Mouse (Mus musculus) CH12.LX (cell line): ENCODE results near the gene Creb3l1. TPM values are rescaled to one million over a fixed set of nuclear protein-coding genes. Genes with fewer than 3 reads are reported as not detected.

Experiments
- DNase-seq: peaks from one replicate; pipeline ENCODE4 v3.0.0-alpha.2; 2013; ENCODE audit errors: extremely low read depth
- H3K27ac ChIP-seq: 2 replicates; pipeline ENCODE4 v1.5.1; 2012; ENCODE audit warnings: low read depth, mild to moderate bottlenecking, control low read depth, moderate library complexity; ENCODE audit not compliant: insufficient read depth
- H3K27me3 ChIP-seq: replicated peaks from 2 replicates; pipeline ENCODE3; 2012; ENCODE audit warnings: inconsistent platforms
- H3K36me3 ChIP-seq, 2 experiments: replicated peaks in 1 of 2; 2 replicates each; pipeline versions ENCODE3 to v1.6.1; 2012; ENCODE audit warnings: inconsistent platforms in 1 of 2, low read length in 1 of 2, mild to moderate bottlenecking in 1 of 2, mixed read lengths in 1 of 2, moderate library complexity in 1 of 2; ENCODE audit not compliant: control insufficient read depth in 1 of 2, insufficient read depth in 1 of 2
- H3K4me1 ChIP-seq, 2 experiments: 2 replicates each; pipeline ENCODE4 v1.6.1; 2012; ENCODE audit warnings: inconsistent platforms in 1 of 2, moderate library complexity in 1 of 2; ENCODE audit not compliant: insufficient read depth in 2 of 2, control insufficient read depth in 1 of 2
- H3K4me2 ChIP-seq: 2 replicates; pipeline ENCODE4 v1.6.1; 2012; ENCODE audit warnings: low read depth, mild to moderate bottlenecking, control low read depth; ENCODE audit not compliant: poor library complexity, insufficient read depth, severe bottlenecking
- H3K4me3 ChIP-seq, 3 experiments: fragments of 150-350 bp in 1 of 3; sonication (generic) in 1 of 3; replicated peaks in 1 of 3; 2 replicates each; pipeline versions ENCODE3 to v1.5.1; 2011 to 2012; ENCODE audit warnings: low read depth in 2 of 3, low read length in 2 of 3, mild to moderate bottlenecking in 2 of 3, moderate library complexity in 2 of 3, control low read depth in 1 of 3, improper control_type of control experiment in 1 of 3, inconsistent platforms in 1 of 3, mixed read lengths in 1 of 3; ENCODE audit not compliant: poor library complexity in 1 of 3
- H3K79me2 ChIP-seq: replicated peaks from 2 replicates; pipeline ENCODE4 v1.6.1; 2012; ENCODE audit warnings: mild to moderate bottlenecking, moderate library complexity; ENCODE audit not compliant: control insufficient read depth, poor library complexity, insufficient read depth, severe bottlenecking; ENCODE audit errors: extremely low read depth
- H3K9ac ChIP-seq: 2 replicates; pipeline ENCODE4 v1.6.1; 2012; ENCODE audit warnings: low read depth, mild to moderate bottlenecking, control low read depth, moderate library complexity; ENCODE audit not compliant: insufficient read depth
- H3K9me3 ChIP-seq: replicated peaks from 2 replicates; pipeline ENCODE3; 2012; ENCODE audit warnings: low read length, inconsistent platforms, mixed read lengths
- CHD1 ChIP-seq: IDR thresholded peaks from 2 replicates; pipeline ENCODE4 v1.6.1; 2012; ENCODE audit warnings: low read depth, low read length, improper control_type of control experiment, inconsistent platforms
- CHD2 ChIP-seq: IDR thresholded peaks from 2 replicates; pipeline ENCODE4 v1.6.1; 2011; ENCODE audit warnings: low read length, improper control_type of control experiment
- CTCF ChIP-seq, 2 experiments: IDR thresholded peaks in 1 of 2; conservative IDR thresholded peaks in 1 of 2; 2 replicates each; pipeline ENCODE4 v1.5.1; 2011 to 2012; ENCODE audit warnings: low read depth in 2 of 2, low read length in 2 of 2, improper control_type of control experiment in 1 of 2, inconsistent platforms in 1 of 2, mild to moderate bottlenecking in 1 of 2, moderate library complexity in 1 of 2
- ETS1 ChIP-seq: conservative IDR thresholded peaks from 2 replicates; pipeline ENCODE4 v1.6.1; 2012; ENCODE audit warnings: low read depth, mild to moderate bottlenecking, inconsistent platforms, low read length, improper control_type of control experiment, moderate library complexity
- HCFC1 ChIP-seq: IDR thresholded peaks from 2 replicates; pipeline ENCODE4 v1.6.1; 2012; ENCODE audit warnings: low read depth, mild to moderate bottlenecking, inconsistent platforms, low read length, improper control_type of control experiment
- IRF4 ChIP-seq: IDR thresholded peaks from 2 replicates; pipeline ENCODE4 v1.6.1; 2014; ENCODE audit warnings: low read depth, mild to moderate bottlenecking, inconsistent platforms, low read length, improper control_type of control experiment
- JUN ChIP-seq: IDR thresholded peaks from 2 replicates; pipeline ENCODE4 v1.6.1; 2011; ENCODE audit warnings: low read depth, mild to moderate bottlenecking, low read length, improper control_type of control experiment, moderate library complexity; ENCODE audit not compliant: insufficient read depth
- JUND ChIP-seq: conservative IDR thresholded peaks from 2 replicates; pipeline ENCODE4 v1.6.1; 2011; ENCODE audit warnings: low read depth, low read length, improper control_type of control experiment
- MAFK ChIP-seq: IDR thresholded peaks from 2 replicates; pipeline ENCODE4 v1.6.1; 2011; ENCODE audit warnings: low read length, improper control_type of control experiment; ENCODE audit not compliant: insufficient replicate concordance
- MAX ChIP-seq: IDR thresholded peaks from 2 replicates; pipeline ENCODE4 v1.6.1; 2011; ENCODE audit warnings: low read length, improper control_type of control experiment
- MEF2A ChIP-seq: IDR thresholded peaks from 2 replicates; pipeline ENCODE4 v1.6.1; 2014; ENCODE audit warnings: low read depth, mild to moderate bottlenecking, inconsistent platforms, low read length, improper control_type of control experiment, borderline replicate concordance
- MXI1 ChIP-seq: IDR thresholded peaks from 2 replicates; pipeline ENCODE4 v1.6.1; 2011; ENCODE audit warnings: mild to moderate bottlenecking, low read depth, low read length, improper control_type of control experiment
- PAX5 ChIP-seq: IDR thresholded peaks from 2 replicates; pipeline ENCODE4 v1.6.1; 2012; ENCODE audit warnings: low read length, inconsistent platforms, mixed read lengths
- POLR2AphosphoS2 ChIP-seq: IDR thresholded peaks from 2 replicates; pipeline ENCODE4 v1.6.1; 2011; ENCODE audit warnings: low read depth, low read length, improper control_type of control experiment
- RAD21 ChIP-seq: IDR thresholded peaks from 2 replicates; pipeline ENCODE4 v1.6.1; 2011; ENCODE audit warnings: low read depth, mild to moderate bottlenecking, low read length, improper control_type of control experiment, moderate library complexity
- RCOR1 ChIP-seq: conservative IDR thresholded peaks from 2 replicates; pipeline ENCODE4 v1.6.1; 2012; ENCODE audit warnings: low read depth, mild to moderate bottlenecking, inconsistent platforms, low read length, improper control_type of control experiment
- SIN3A ChIP-seq: IDR thresholded peaks from 2 replicates; pipeline ENCODE4 v1.6.1; 2012; ENCODE audit warnings: low read length, improper control_type of control experiment, inconsistent platforms
- SMC3 ChIP-seq: IDR thresholded peaks from 2 replicates; pipeline ENCODE4 v1.6.1; 2011; ENCODE audit warnings: low read depth, low read length, improper control_type of control experiment
- TBP ChIP-seq: conservative IDR thresholded peaks from 2 replicates; pipeline ENCODE4 v1.6.1; 2011; ENCODE audit warnings: low read depth, low read length, improper control_type of control experiment
- TCF12 ChIP-seq: IDR thresholded peaks from 2 replicates; pipeline ENCODE4 v1.6.1; 2014; ENCODE audit warnings: low read depth, mild to moderate bottlenecking, inconsistent platforms, low read length, improper control_type of control experiment
- USF1 ChIP-seq: IDR thresholded peaks from 2 replicates; pipeline ENCODE4 v1.6.1; 2014; ENCODE audit warnings: low read depth, mild to moderate bottlenecking, inconsistent platforms, low read length, improper control_type of control experiment
- ZC3H11A ChIP-seq: IDR thresholded peaks from 2 replicates; pipeline ENCODE4 v1.6.1; 2012; ENCODE audit warnings: low read depth, mild to moderate bottlenecking, inconsistent platforms, low read length, improper control_type of control experiment
- ZNF384 ChIP-seq: IDR thresholded peaks from 2 replicates; pipeline ENCODE4 v1.6.1; 2012; ENCODE audit warnings: low read depth, low read length, improper control_type of control experiment, inconsistent platforms
- dilution Hi-C: fragments of 300-500 bp; cut with MboI; formaldehyde crosslinking; loops from 2 replicates; pipeline ENCODE4 v1.14.3; 2020; ENCODE audit warnings: low sequenced_read_pairs; ENCODE audit not compliant: extremely low pct_unique_long_range_greater_than_20kb, extremely low pct_ligation_motif_present
- in situ Hi-C: fragments of 300-500 bp; cut with MboI; formaldehyde crosslinking; loops from 3 replicates; pipeline ENCODE4 v1.14.3; 2019; ENCODE audit warnings: low sequenced_read_pairs, low pct_ligation_motif_present, low pct_unique_long_range_greater_than_20kb, mixed read lengths
- polyA plus RNA-seq: library from polyadenylated mRNA; unstranded; fragments of >175 nt; gene quantifications from 2 replicates; pipeline ENCODE4 v1.2.1, GENCODE M21; 2012; ENCODE audit warnings: low read depth; ENCODE audit not compliant: insufficient read length
- total RNA-seq, 2 experiments: library from RNA; depleted of rRNA; stranded (reverse); fragments of 300-350 nt in 1 of 2; fragments of >200 nt in 1 of 2; gene quantifications; 2 replicates each; pipeline ENCODE4 v1.2.3; 2012 to 2014

The Creb3l1 gene
- total and polyA plus RNA-seq, 3 experiments: 0.08 to 2.0 (median 0.59) TPM

GRCm38 (mm10) chr2:92017440-92017839, 6.9 kb downstream of the Creb3l1 start:
- Histone ChIP-seq H3K9ac (no peak overlapping the region), H3K4me1 (no peaks in the 10 kb centered on the region), H3K79me2 (no peaks in the 10 kb centered on the region), H3K27me3 (peaks cover 89% of the 10 kb centered on the region), H3K4me3 (no peak overlapping the region), H3K36me3 (no peaks in the 10 kb centered on the region), H3K4me2 (no peak overlapping the region), H3K27ac (no peak overlapping the region), H3K9me3 (no peaks in the 10 kb centered on the region)
- TF ChIP-seq TBP: no peak
- no peak for TF ChIP-seq MXI1
- no peak for TF ChIP-seq ZNF384
- no peak for TF ChIP-seq IRF4
- no peak for TF ChIP-seq MAX
- no peak for TF ChIP-seq CHD1
- TF ChIP-seq PAX5: no peak
- TF ChIP-seq CTCF (conservative IDR thresholded peaks at IDR 0.05 in 1 of 2, IDR thresholded peaks at IDR 0.05 in 1 of 2; ENCODE audit: low read depth in 2 of 2, low read length in 2 of 2): no peak
- no peak for TF ChIP-seq SIN3A
- no peak for TF ChIP-seq RCOR1
- no peak for TF ChIP-seq HCFC1
- dilution Hi-C loops (no loop called here), in situ Hi-C loops (no loop called here)
- no peak for DNase-seq

- Histone ChIP-seq H3K4me1 (no peaks in the 10 kb centered on the region), H3K36me3 (no peaks in the 10 kb centered on the region), H3K9me3 (no peaks in the 10 kb centered on the region), H3K27ac (no peak overlapping the region), H3K4me3 (no peak overlapping the region), H3K9ac (no peak overlapping the region), H3K27me3 (peaks cover 89% of the 10 kb centered on the region), H3K4me2 (no peak overlapping the region), H3K79me2 (no peaks in the 10 kb centered on the region)
- no peak for DNase-seq
- TF ChIP-seq JUND: no peak
- no peak for TF ChIP-seq JUN
- TF ChIP-seq MXI1: no peak
- TF ChIP-seq SMC3: no peak
- TF ChIP-seq MAFK: no peak
- no peak for TF ChIP-seq TCF12
- no peak for TF ChIP-seq CTCF (conservative IDR thresholded peaks at IDR 0.05 in 1 of 2, IDR thresholded peaks at IDR 0.05 in 1 of 2; ENCODE audit: low read depth in 2 of 2, low read length in 2 of 2)
- TF ChIP-seq HCFC1: no peak
- no peak for TF ChIP-seq RAD21
- TF ChIP-seq POLR2AphosphoS2: no peak
- no peak for TF ChIP-seq MEF2A
- TF ChIP-seq USF1: no peak
- TF ChIP-seq IRF4: no peak
- no peak for TF ChIP-seq ZC3H11A
- no peak for TF ChIP-seq PAX5
- TF ChIP-seq ETS1: no peak
- TF ChIP-seq CHD2: no peak
- no peak for TF ChIP-seq MAX
- dilution Hi-C loops: no loop called here
- in situ Hi-C loops: no loop called here
Measured at GRCm38 (mm10) chr2:92016981-92017380, 7.3 kb downstream of the Creb3l1 start.
